In the genomic region with DNA sequence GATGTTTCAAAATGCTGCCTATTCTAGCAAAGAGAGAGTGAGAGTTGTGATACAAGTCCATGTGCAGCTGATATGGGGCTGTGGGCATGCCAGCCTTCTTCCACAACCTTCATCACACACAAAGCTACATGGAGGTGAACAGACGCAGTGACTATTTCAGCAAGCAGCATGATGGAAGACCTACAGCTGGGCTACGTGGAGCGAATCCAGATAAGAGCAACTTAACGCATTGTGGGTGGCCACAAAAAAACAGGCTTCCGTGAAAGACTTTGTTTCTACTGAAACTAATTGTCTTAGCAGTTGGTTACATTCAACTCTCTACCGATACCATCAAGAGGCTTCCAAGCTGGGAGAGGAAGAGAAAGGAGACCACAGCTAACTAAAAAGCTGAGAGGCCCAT, we compare ENCODE assay signal across 22 mouse cellular contexts.
"Had no signal": no experiment of that assay in that cellular context is flagged by ENCODE, and none has a peak within 500 bp of the region (broad histone marks: within the 10 kb centered on the region; RNA-seq: fewer than 3 reads in every experiment).

No protein-coding gene starts in this region.

- H3K4me2 ChIP-seq: intestine, embryonic 15.5 days; kidney, embryonic 15.5 days; liver, embryonic 13.5 days; midbrain, embryonic 13.5 days; neural tube, embryonic 13.5 days had no signal

- ATAC-seq: intestine, embryonic 15.5 days; midbrain, embryonic 13.5 days; midbrain, embryonic 16.5 days had no signal

- DNase-seq: kidney, adult 11 months; kidney, adult 8-10 months; kidney, postnatal 10 days; kidney, postnatal 36 days; layer of hippocampus, postnatal 36 days; liver, embryonic 13.5 days; lung, adult 2 months; lung, postnatal 10 days; lung, postnatal 36 days; retina, postnatal 1 day; right cerebral cortex, postnatal 25 days; spleen, adult 18-20 months had no signal

- H3K4me3 ChIP-seq: intestine, embryonic 15.5 days; kidney, embryonic 15.5 days; left cerebral cortex, adult 2 months; liver, embryonic 13.5 days; megakaryocyte, embryonic 14.5 days; midbrain, embryonic 10.5 days; midbrain, embryonic 13.5 days; myocyte; neural tube, embryonic 13.5 days had no signal

- H3K27me3 ChIP-seq: intestine, embryonic 15.5 days; kidney, embryonic 15.5 days; liver, embryonic 13.5 days; megakaryocyte, embryonic 14.5 days; midbrain, embryonic 13.5 days; neural tube, embryonic 13.5 days had no signal

- H3K36me3 ChIP-seq: intestine, embryonic 15.5 days; kidney, embryonic 15.5 days; liver, embryonic 13.5 days; midbrain, embryonic 10.5 days; midbrain, embryonic 13.5 days; neural tube, embryonic 13.5 days had no signal

- H3K9ac ChIP-seq: intestine, embryonic 15.5 days; kidney, embryonic 15.5 days; liver, embryonic 13.5 days; midbrain, embryonic 13.5 days; neural tube, embryonic 13.5 days had no signal

- H3K4me1 ChIP-seq: intestine, embryonic 15.5 days; liver, embryonic 13.5 days; neural tube, embryonic 13.5 days had no signal

- H3K27ac ChIP-seq: intestine, embryonic 15.5 days; kidney, embryonic 15.5 days; left cerebral cortex, adult 2 months; liver, embryonic 13.5 days; midbrain, embryonic 10.5 days; midbrain, embryonic 13.5 days; neural tube, embryonic 13.5 days; stomach, postnatal 0 days had no signal

- H3K9me3 ChIP-seq: intestine, embryonic 15.5 days; kidney, embryonic 15.5 days; liver, embryonic 13.5 days; megakaryocyte, embryonic 14.5 days; midbrain, embryonic 10.5 days; midbrain, embryonic 13.5 days; neural tube, embryonic 13.5 days had no signal
